Mouse (Mus musculus): ENCODE data around the gene Hdc.
A peak's percentile ranks its signal among the peaks of the same experiment; 100 is the strongest.

Gene Hdc

GRCm38 (mm10) chr2:126599005-126599404 lies 20.1 kb downstream of the Hdc start:
- DNase-seq: peak; percentile 19

- DNase-seq: peak; percentile 14
Measured at GRCm38 (mm10) chr2:126598359-126598758, 20.7 kb downstream of the Hdc start.

GRCm38 (mm10) chr2:126597279-126598241 lies 21.5 kb downstream of the Hdc start:
- peak; percentile 34 for DNase-seq

DNA sequence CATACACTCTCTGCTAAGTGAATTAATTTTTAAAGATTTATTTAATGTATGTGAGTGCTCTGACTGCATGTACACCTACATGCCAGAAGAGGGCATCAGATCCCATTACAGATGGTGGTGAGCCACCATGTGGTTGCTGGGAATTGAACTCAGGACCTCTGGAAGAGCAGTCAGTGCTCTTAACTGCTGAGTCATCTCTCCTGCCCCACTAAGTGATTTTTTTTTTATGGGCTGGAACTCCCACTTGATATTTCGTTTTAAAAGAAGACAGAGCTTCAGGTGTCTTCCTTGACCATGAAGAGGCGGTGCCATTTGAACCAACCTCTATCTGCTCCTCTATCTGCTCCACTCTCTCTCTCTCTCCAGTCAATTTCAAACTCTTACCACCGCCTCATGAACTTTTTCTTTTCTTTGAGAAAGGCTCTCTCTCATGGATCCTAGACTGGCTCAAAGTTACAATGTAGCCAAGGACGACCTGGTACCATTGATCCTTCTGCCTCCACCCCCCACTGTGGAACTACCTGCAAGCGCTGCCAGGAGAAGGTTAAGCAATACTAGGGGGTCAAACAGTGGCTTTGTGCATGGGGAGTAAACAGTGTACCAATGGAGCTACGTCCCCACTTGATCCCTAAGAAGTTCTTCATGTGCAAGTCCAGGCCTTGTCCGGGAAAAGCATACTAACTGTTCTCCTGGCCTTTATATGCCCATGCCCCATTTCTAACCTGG lies 22.6 kb downstream of the Hdc start:
- no peak for DNase-seq

- DNase-seq: peak; percentile 81
Measured at GRCm38 (mm10) chr2:126593831-126594610, 25.1 kb downstream of the Hdc start.

GRCm38 (mm10) chr2:126591304-126591703 lies 27.8 kb downstream of the Hdc start:
- DNase-seq: no peak

DNA sequence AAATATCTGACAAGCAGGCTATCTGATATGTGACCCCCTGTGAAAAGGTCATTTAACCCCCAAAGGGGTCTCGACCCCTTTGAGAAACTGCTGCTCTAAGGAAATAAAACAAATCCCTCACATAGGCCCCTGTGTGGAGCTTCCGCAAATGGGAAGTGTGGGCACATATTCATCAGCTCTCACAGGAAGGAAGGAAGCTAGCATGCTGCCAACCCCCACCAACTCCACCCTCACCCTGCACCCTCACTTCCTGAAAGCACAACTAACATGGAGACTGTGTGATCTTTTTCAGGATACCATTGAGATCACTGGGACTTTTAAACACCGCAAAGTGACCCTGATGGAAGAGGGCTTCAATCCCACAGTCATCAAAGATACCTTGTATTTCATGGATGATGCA lies 31.6 kb downstream of the Hdc start:
- no peak for DNase-seq

DNA sequence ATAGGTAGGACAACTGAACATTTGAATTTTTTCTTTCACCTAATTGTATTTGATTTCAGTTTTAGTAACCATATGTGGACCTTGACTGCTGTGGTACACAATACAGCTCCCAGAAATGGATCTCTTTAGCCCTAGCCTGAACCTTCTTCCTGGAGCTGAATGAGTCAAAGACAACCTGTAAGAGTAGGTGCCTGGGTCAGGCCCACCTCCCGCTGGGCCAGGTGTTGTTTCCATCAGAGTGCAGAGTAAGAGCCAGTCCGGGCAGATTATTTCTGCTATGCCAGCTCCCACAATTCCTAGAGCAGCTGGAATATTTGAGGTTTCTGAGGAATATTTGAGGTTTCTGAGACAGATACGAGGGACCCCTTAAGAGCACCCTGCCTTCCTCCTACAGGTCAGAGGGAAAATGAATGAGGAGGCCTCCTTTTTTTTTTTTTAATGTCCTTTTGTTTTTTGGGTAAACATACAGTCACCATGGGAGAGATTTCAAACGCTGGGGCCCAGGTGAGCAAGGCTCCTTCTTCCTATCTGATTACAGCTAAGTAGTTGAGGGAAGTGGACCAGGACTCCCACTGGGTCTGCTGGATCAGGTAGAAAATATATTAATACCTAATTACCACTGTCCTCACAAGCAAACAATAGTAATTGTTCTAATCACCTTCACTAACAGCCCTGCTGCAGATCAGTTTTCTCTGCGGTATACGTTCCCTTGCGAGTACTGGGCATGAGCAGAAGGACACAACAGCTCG lies 34.3 kb downstream of the Hdc start:
- no peak for DNase-seq

DNA sequence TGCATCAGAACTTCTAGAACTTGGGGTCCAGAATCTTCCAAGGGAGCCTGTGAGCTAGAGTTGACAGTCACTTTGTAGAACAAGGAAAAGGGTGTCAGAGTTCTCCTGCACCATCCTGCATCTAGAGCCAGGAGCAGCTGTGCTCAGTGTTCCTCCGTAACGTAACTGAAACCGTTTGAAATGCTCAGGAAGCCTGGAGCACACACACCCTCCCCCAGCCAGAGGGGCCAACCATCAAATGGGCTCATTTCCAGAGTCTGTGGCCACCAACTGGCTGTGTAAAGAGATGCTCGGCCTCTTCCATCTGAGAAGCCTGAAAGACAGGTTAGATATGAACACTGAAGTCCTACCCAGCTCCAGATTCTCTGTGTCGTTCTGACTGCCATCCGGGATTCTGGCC lies 35.1 kb downstream of the Hdc start:
- DNase-seq: no peak

- DNase-seq: no peak
Measured at GRCm38 (mm10) chr2:126579282-126579681, 39.8 kb downstream of the Hdc start.

DNA sequence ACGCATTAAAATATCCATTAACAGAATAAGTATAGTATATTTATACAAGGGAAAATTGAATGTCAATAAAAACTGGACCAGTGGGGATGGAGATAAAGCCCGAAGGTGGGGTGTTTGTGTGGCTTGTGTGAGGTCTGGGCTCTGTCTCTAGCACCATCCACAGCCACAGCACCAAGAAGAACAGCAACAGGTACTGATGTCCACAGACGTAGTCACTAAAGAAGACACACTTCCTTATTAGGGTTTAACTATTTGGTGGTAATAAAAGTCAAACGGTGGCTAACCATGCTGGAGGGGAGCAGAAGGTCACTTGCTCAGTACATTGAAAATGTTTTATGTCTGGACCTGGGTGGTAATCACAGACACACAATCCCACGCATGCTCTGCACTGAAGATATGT lies 41.7 kb downstream of the Hdc start:
- DNase-seq: no peak

GRCm38 (mm10) chr2:126575391-126576176 lies 43.5 kb downstream of the Hdc start:
- DNase-seq: no peak

GRCm38 (mm10) chr2:126572747-126573146 lies 46.4 kb downstream of the Hdc start:
- no peak for DNase-seq

DNA sequence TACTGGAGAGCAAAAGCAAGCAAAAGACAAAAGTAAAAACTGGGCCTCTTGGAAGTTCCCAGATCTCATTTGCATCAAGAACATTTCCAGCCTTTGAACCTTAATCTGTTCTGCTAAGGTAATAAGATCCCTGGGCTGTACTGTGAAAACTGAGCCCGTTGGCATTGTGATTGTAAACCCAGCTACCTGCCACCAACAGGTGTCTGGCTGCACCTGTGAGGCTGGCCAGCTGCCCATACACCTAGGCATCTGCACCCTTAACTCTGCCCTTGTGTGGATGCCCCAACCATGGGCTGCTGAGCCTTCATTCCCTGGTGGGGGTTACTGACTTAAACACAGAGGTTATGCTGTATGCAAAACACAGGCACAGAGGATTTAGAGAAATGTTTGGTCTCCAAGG lies 46.9 kb downstream of the Hdc start:
- no peak for DNase-seq

- no peak for DNase-seq
Measured at GRCm38 (mm10) chr2:126563411-126564105, 55.5 kb downstream of the Hdc start.

DNA sequence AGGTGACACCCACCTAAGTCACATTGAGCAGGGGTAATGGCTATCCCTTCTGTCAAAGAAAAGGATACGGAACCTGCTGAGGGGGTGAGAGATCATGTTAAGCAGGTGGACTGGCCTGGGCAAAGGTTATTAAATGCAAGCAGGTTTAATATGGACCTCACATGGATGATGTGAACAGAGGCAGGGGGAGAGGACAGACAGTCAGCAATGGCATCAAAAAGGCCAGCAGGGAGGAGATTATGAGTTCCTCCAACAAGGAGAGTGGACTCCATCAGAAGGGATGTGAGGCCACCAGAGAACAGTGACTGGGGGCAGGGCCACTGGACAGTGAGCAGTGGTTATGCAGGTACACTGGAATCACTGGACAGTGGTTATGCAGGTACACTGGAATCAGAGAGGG lies 59.0 kb downstream of the Hdc start:
- DNase-seq: no peak

- no peak for DNase-seq
Measured at GRCm38 (mm10) chr2:126555533-126555932, 63.6 kb downstream of the Hdc start.

GRCm38 (mm10) chr2:126553291-126553639 lies 65.8 kb downstream of the Hdc start:
- DNase-seq: no peak

DNA sequence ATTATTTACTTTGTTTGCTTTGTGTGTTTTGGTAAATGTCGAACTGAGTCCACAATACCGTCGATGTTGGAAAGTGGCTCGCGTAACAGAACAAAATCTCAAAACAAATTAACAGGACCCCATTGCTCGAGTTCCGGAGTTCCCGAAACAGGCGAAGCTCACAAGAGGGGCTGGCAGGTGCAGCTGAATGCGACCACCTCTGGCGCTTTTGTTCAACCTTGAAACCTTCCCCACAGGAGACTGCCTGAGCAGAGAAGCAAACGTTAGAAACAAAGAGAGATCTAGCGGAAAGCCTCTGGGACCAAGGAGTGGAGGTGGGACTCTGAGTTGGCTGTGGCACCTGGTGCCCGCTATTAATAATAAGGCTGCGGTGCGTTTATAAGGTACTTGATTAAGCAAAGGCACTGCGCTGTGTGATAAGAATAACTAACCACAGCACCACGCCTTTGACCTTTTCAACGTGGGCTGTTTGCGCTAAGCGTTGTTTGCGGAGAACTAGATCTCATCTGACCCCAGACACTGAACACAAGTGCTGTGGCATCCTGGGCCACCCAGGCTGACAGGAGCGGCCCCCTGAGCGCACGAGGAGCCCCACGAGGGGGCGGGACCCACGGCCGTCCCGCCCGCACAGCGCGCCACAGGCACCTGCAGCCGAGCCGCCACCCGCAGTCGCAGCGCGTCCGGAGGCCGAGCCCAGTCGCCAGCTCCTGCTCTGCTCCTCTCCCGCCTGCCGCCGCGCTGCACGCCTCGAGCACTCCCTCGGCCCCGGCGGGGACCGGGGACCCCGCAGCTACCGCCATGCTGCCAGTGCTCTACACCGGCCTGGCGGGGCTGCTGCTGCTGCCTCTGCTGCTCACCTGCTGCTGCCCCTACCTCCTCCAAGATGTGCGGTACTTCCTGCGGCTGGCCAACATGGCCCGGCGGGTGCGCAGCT lies 66.5 kb downstream of the Hdc start, which contains the start of gene Slc27a2:
TSS of gene Slc27a2 (plus strand) at position 51 of the 934 bp plus-strand sequence.
- DNase-seq: peak; percentile 54

- no peak for DNase-seq
Measured at GRCm38 (mm10) chr2:126551896-126552295, 67.2 kb downstream of the Hdc start.

Measured in thymus, postnatal 25 days (tissue).